ENCODE assay signal across 9 mouse cellular contexts in the genomic region with DNA sequence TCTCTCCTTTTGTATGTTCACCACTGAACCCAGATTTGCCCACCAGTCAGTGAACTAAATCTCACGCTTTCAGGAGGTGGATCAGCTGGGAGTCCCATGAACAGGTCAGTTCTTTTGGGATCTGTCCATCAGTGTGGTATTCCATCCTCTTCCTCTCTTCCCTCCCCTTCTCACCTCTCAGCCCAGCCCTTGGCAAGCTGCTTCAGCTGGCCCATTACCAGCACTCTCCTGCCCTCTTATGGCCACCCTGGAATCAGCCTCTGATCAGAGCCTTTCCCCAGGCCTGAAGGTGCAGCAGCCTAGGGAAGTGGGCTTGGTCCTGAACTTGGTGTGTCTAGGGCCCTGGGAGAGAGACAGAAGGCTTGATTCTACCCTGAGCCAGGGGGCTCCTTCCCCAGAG. TPM values are rescaled to one million over a fixed set of nuclear protein-coding genes. Genes with fewer than 3 reads are reported as not detected.
DNase-seq lines count a peak whose midpoint lies in the region; ATAC-seq and TF ChIP-seq lines count a peak whose summit lies in the region.
"Had no signal": no experiment of that assay in that cellular context is flagged by ENCODE, and none has a peak within 500 bp of the region (broad histone marks: within the 10 kb centered on the region; RNA-seq: fewer than 3 reads in every experiment).

No protein-coding gene starts in this region.

- WGBS in intestine, embryonic 16.5 days: 44% methylated on average over 1 of the region's 1 CpGs
- 50% methylated on average over 1 of the region's 1 CpGs for WGBS in limb, embryonic 11.5 days
- WGBS in neural tube, embryonic 13.5 days: 50% methylated on average over 1 of the region's 1 CpGs

- peaks cover 3% of the 10 kb centered on the region for H3K4me1 ChIP-seq in testis, adult 2 months (ENCODE audit: control insufficient read depth, insufficient read depth, low read length)
- H3K4me1 ChIP-seq in intestine, embryonic 16.5 days (ENCODE audit: control insufficient read depth, insufficient read depth, low read length): peaks cover 9% of the 10 kb centered on the region; the same call in 1 of the 2 replicates
- H3K4me1 ChIP-seq in limb, embryonic 11.5 days (ENCODE audit: control insufficient read depth, insufficient read depth, low read length): no peaks in the 10 kb centered on the region
- H3K4me1 ChIP-seq in neural tube, embryonic 13.5 days (replicated peaks): peaks cover 17% of the 10 kb centered on the region

- H3K36me3 ChIP-seq in testis, adult 2 months (ENCODE audit: control insufficient read depth, insufficient read depth, low read length): no peaks in the 10 kb centered on the region
- no peaks in the 10 kb centered on the region for H3K36me3 ChIP-seq in intestine, embryonic 16.5 days (ENCODE audit: control insufficient read depth, insufficient read depth, low read length)
- no peaks in the 10 kb centered on the region for H3K36me3 ChIP-seq in limb, embryonic 11.5 days (ENCODE audit: control insufficient read depth, insufficient read depth, low read length)
- no peaks in the 10 kb centered on the region for H3K36me3 ChIP-seq in neural tube, embryonic 13.5 days

- intact Hi-C loops in gastrocnemius, adult 2 months (cut with DNase I): loop anchor here (10.0 kb wide), 1 partner anchor 210 kb away; no protein-coding TSS in a partner anchor

- ATAC-seq in intestine, embryonic 16.5 days: peak; percentile 53; the same call in 1 of the 2 replicates
- no peak for ATAC-seq in limb, embryonic 11.5 days (ENCODE audit: insufficient number of reproducible peaks, low FRiP score, low TSS enrichment, low read depth)
- ATAC-seq in neural tube, embryonic 13.5 days (ENCODE audit: low read depth): peak; percentile 77

- no peak overlapping the region for H3K9ac ChIP-seq in intestine, embryonic 16.5 days (ENCODE audit: low read depth, low read length)
- no peak overlapping the region for H3K9ac ChIP-seq in limb, embryonic 11.5 days (ENCODE audit: low read length)
- no peak overlapping the region for H3K9ac ChIP-seq in neural tube, embryonic 13.5 days

- no peaks in the 10 kb centered on the region for H3K27me3 ChIP-seq in testis, adult 2 months (ENCODE audit: control insufficient read depth, insufficient read depth, low read length)
- no peaks in the 10 kb centered on the region; the same call in 1 of the 2 replicates for H3K27me3 ChIP-seq in intestine, embryonic 16.5 days (replicated peaks; ENCODE audit: control insufficient read depth, insufficient read depth, low read length)
- no peaks in the 10 kb centered on the region for H3K27me3 ChIP-seq in limb, embryonic 11.5 days (ENCODE audit: control insufficient read depth, insufficient read depth, low read length)
- peaks cover 46% of the 10 kb centered on the region for H3K27me3 ChIP-seq in neural tube, embryonic 13.5 days

- no peak overlapping the region for H3K4me2 ChIP-seq in intestine, embryonic 16.5 days (ENCODE audit: low read depth, low read length)
- no peak overlapping the region for H3K4me2 ChIP-seq in limb, embryonic 11.5 days (ENCODE audit: low read depth, severe bottlenecking)
- H3K4me2 ChIP-seq in neural tube, embryonic 13.5 days: no peak overlapping the region

- H3K4me3 ChIP-seq in testis, adult 2 months (ENCODE audit: control insufficient read depth, low read depth, low read length): no peak overlapping the region
- no peak overlapping the region for H3K4me3 ChIP-seq in gastrocnemius, adult 2 months
- no peak overlapping the region for H3K4me3 ChIP-seq in intestine, embryonic 16.5 days (ENCODE audit: low read length)
- H3K4me3 ChIP-seq in limb, embryonic 11.5 days (ENCODE audit: low read depth, low read length): no peak overlapping the region
- H3K4me3 ChIP-seq in neural tube, embryonic 13.5 days: no peak overlapping the region
- H3K4me3 ChIP-seq: megakaryocyte, embryonic 14.5 days had no signal

- peak; percentile 67; the same call in 1 of the 2 replicates for TF ChIP-seq CTCF in testis, adult 2 months (IDR thresholded peaks at IDR 0.05; ENCODE audit: control insufficient read depth, insufficient read depth, insufficient replicate concordance, low read depth, low read length)
- TF ChIP-seq CTCF in gastrocnemius, adult 2 months (IDR thresholded peaks at IDR 0.05): peak; percentile 80

- no peaks in the 10 kb centered on the region for H3K9me3 ChIP-seq in intestine, embryonic 16.5 days (ENCODE audit: control insufficient read depth, low read length)
- H3K9me3 ChIP-seq in limb, embryonic 11.5 days (ENCODE audit: control insufficient read depth, low read length): no peaks in the 10 kb centered on the region
- no peaks in the 10 kb centered on the region for H3K9me3 ChIP-seq in neural tube, embryonic 13.5 days

- TF ChIP-seq POLR2A in testis, adult 2 months (IDR thresholded peaks at IDR 0.05; ENCODE audit: control insufficient read depth, low read depth, low read length): no peak

- H3K27ac ChIP-seq in testis, adult 2 months (ENCODE audit: control insufficient read depth, insufficient read depth, low read depth, low read length): no peak overlapping the region
- H3K27ac ChIP-seq in gastrocnemius, adult 2 months: no peak overlapping the region
- H3K27ac ChIP-seq in intestine, embryonic 16.5 days (ENCODE audit: low read length): no peak overlapping the region
- no peak overlapping the region for H3K27ac ChIP-seq in limb, embryonic 11.5 days (replicated peaks; ENCODE audit: low read depth, low read length)
- no peak overlapping the region for H3K27ac ChIP-seq in neural tube, embryonic 13.5 days (replicated peaks)

- no peak for DNase-seq in testis, postnatal 14 days (ENCODE audit: low spot score)
- DNase-seq in cerebellum, adult 9-11 months: peak; percentile 66
- peak; percentile 84 for DNase-seq in gastrocnemius, adult 2 months
- peak; percentile 78 for DNase-seq in limb, embryonic 11.5 days (ENCODE audit: low spot score)
- DNase-seq in urinary bladder, postnatal 14 days (ENCODE audit: low spot score): peak; percentile 70

RNA-seq across cellular contexts. Expression of a gene that starts 42.4 kb away (rescaled TPM):
- 0.25 and 0.47 TPM in 2 replicates for polyA plus RNA-seq in testis, adult 2 months (2012; rRNA removed)
- 1 to 10 TPM; 1.5 to 3.9 TPM for total RNA-seq in gastrocnemius, adult 2 months (2021)
- 2.2 and 2.4 TPM in 2 replicates for polyA plus RNA-seq in intestine, embryonic 16.5 days (2015; fragmentation: Nextera tagmentation; extraction: Ambion mirVana)
- 0.41 TPM in 1 of 2 replicates, not detected in the other for polyA plus RNA-seq in limb, embryonic 11.5 days (2014; fragmentation: Nextera tagmentation; extraction: Ambion mirVana)
- 0.21 and 0.44 TPM in 2 replicates for polyA plus RNA-seq in neural tube, embryonic 13.5 days (2015; fragmentation: Nextera tagmentation; extraction: Ambion mirVana)
